Mouse (Mus musculus) liver, adult 2 months (tissue): ENCODE measurements around the gene Ttyh3. TPM values are rescaled to one million over a fixed set of nuclear protein-coding genes. Genes with fewer than 3 reads are reported as not detected.
"Not testable (repeated sequence)": the region's sequence is repeated elsewhere in the genome, so short reads cannot be mapped to it uniquely, and the experiment has no call there.

Experiments used
- DNase-seq: peaks from one replicate; pipeline ENCODE4 v3.0.0-alpha.2; 2011; ENCODE audit warnings: low read depth, low spot score; ENCODE audit errors: extremely low read depth
- H3K27ac ChIP-seq: fragments of 200-500 bp; replicated peaks from 2 replicates; pipeline ENCODE4 v1.5.1; 2012; ENCODE audit warnings: low read depth, mild to moderate bottlenecking, control low read depth, inconsistent platforms, low read length; ENCODE audit not compliant: insufficient read depth
- H3K27me3 ChIP-seq: fragments of 200-500 bp; 2 replicates; pipeline ENCODE4 v1.6.1; 2012; ENCODE audit warnings: mild to moderate bottlenecking, moderate library complexity, low read length, inconsistent platforms; ENCODE audit not compliant: control insufficient read depth, insufficient read depth
- H3K36me3 ChIP-seq: fragments of 200-500 bp; 2 replicates; pipeline ENCODE4 v1.6.1; 2012; ENCODE audit warnings: low read length, inconsistent platforms; ENCODE audit not compliant: control insufficient read depth, insufficient read depth
- H3K4me1 ChIP-seq: fragments of 200-500 bp; 2 replicates; pipeline ENCODE4 v1.6.1; 2011; ENCODE audit warnings: low read length; ENCODE audit not compliant: control insufficient read depth, insufficient read depth
- H3K4me3 ChIP-seq: fragments of 200-500 bp; 2 replicates; pipeline ENCODE4 v1.5.1; 2011; ENCODE audit warnings: low read depth, mild to moderate bottlenecking, control low read depth, low read length, moderate library complexity; ENCODE audit not compliant: insufficient read depth
- H3K79me2 ChIP-seq: fragments of 200-500 bp; 2 replicates; pipeline ENCODE4 v1.6.1; 2012; ENCODE audit warnings: inconsistent platforms, mild to moderate bottlenecking, low read length, moderate library complexity; ENCODE audit not compliant: control insufficient read depth, insufficient read depth
- H3K9ac ChIP-seq: fragments of 200-500 bp; 2 replicates; pipeline ENCODE4 v1.6.1; 2012; ENCODE audit warnings: low read depth, mild to moderate bottlenecking, control low read depth, inconsistent platforms, low read length
- CTCF ChIP-seq: fragments of 200-500 bp; IDR thresholded peaks from 2 replicates; pipeline ENCODE4 v1.5.1; 2011; ENCODE audit warnings: low read depth, low read length, control low read depth
- POLR2A ChIP-seq: fragments of 200-500 bp; IDR thresholded peaks from 2 replicates; pipeline ENCODE4 v1.6.1; 2011; ENCODE audit warnings: low read length, control low read depth; ENCODE audit not compliant: insufficient read depth; ENCODE audit errors: extremely low read depth
- WGBS: fragments of 180-500 bp; shearing (Covaris S2); methylation state at CpG from one replicate; pipeline ENCODE4 v1.1.7; 2018; 5-methylcytosine and 5-hydroxymethylcytosine counted together
- polyA plus RNA-seq: library from polyadenylated mRNA; depleted of rRNA; stranded (reverse); fragments of >200 nt; gene quantifications from 2 replicates; pipeline ENCODE4 v1.2.3, GENCODE M21; 2012
- total RNA-seq: library from RNA; depleted of rRNA; stranded (reverse); fragments of >200 nt; gene quantifications from 2 replicates; pipeline ENCODE4 v1.2.3, GENCODE M21; 2014

Ttyh3 gene
- total and polyA plus RNA-seq, 2 experiments, result 1.9 to 8.6 TPM

GRCm38 (mm10) chr5:140680051-140680450, 31.2 kb upstream of the Ttyh3 start:
- WGBS, result 95% methylated on average over 6 of the region's 6 CpGs
- TF ChIP-seq POLR2A (no peak), CTCF (no peak)
- no peak for DNase-seq
- no peak overlapping the region for H3K27ac ChIP-seq
- H3K4me3 ChIP-seq, result no peak overlapping the region
- H3K9ac ChIP-seq, result no peak overlapping the region
- H3K27me3 ChIP-seq, result no peaks in the 10 kb centered on the region
- no peaks in the 10 kb centered on the region; the same call in 1 of the 2 replicates for H3K36me3 ChIP-seq
- H3K4me1 ChIP-seq, result no peaks in the 10 kb centered on the region
- no peaks in the 10 kb centered on the region for H3K79me2 ChIP-seq

GRCm38 (mm10) chr5:140677137-140677536, 28.3 kb upstream of the Ttyh3 start:
- WGBS, result 92% methylated on average over 6 of the region's 6 CpGs
- TF ChIP-seq POLR2A, result no peak
- TF ChIP-seq CTCF, result no peak
- DNase-seq, result no peak
- Histone ChIP-seq H3K27me3 (no peaks in the 10 kb centered on the region), H3K27ac (no peak overlapping the region), H3K9ac (no peak overlapping the region), H3K36me3 (peaks cover 1% of the 10 kb centered on the region; the same call in 1 of the 2 replicates), H3K4me3 (no peak overlapping the region), H3K79me2 (no peaks in the 10 kb centered on the region), H3K4me1 (no peaks in the 10 kb centered on the region)

- no peaks in the 10 kb centered on the region for H3K79me2 ChIP-seq
- no peaks in the 10 kb centered on the region for H3K4me1 ChIP-seq
- no peak overlapping the region for H3K27ac ChIP-seq
- H3K36me3 ChIP-seq, result peaks cover 1% of the 10 kb centered on the region; the same call in 1 of the 2 replicates
- TF ChIP-seq CTCF, result no peak
- no peak for TF ChIP-seq POLR2A
- no peak overlapping the region for H3K9ac ChIP-seq
- no peak for DNase-seq
- WGBS, result 94% methylated on average over 11 of the region's 11 CpGs
- H3K27me3 ChIP-seq, result no peaks in the 10 kb centered on the region
- H3K4me3 ChIP-seq, result no peak overlapping the region
These were observed 26.8 kb upstream of the Ttyh3 start for GRCm38 (mm10) chr5:140675640-140676039.

GRCm38 (mm10) chr5:140675079-140675478, 26.2 kb upstream of the Ttyh3 start:
- no peak for TF ChIP-seq POLR2A
- no peak for TF ChIP-seq CTCF
- Histone ChIP-seq H3K27ac (no peak overlapping the region), H3K79me2 (no peaks in the 10 kb centered on the region), H3K4me1 (no peaks in the 10 kb centered on the region), H3K36me3 (peaks cover 1% of the 10 kb centered on the region; the same call in 1 of the 2 replicates), H3K9ac (no peak overlapping the region), H3K4me3 (no peak overlapping the region), H3K27me3 (no peaks in the 10 kb centered on the region)
- 89% methylated on average over 11 of the region's 11 CpGs for WGBS
- no peak for DNase-seq

- Histone ChIP-seq H3K27ac (no peak overlapping the region), H3K36me3 (peaks cover 1% of the 10 kb centered on the region; the same call in 1 of the 2 replicates), H3K27me3 (no peaks in the 10 kb centered on the region), H3K9ac (no peak overlapping the region), H3K79me2 (no peaks in the 10 kb centered on the region), H3K4me1 (no peaks in the 10 kb centered on the region), H3K4me3 (no peak overlapping the region)
- WGBS, result 94% methylated on average over 17 of the region's 17 CpGs
- DNase-seq, result no peak
- TF ChIP-seq CTCF, result no peak
- TF ChIP-seq POLR2A, result no peak
These were observed 25.2 kb upstream of the Ttyh3 start for GRCm38 (mm10) chr5:140674036-140674435.

GRCm38 (mm10) chr5:140672603-140673002, 23.8 kb upstream of the Ttyh3 start:
- not testable (repeated sequence) for H3K36me3 ChIP-seq, H3K4me3 ChIP-seq

More at GRCm38 (mm10) chr5:140672603-140673002, 23.8 kb upstream of the Ttyh3 start:
- not testable (repeated sequence) for H3K79me2 ChIP-seq, DNase-seq, H3K27ac ChIP-seq, H3K4me1 ChIP-seq, H3K27me3 ChIP-seq, H3K9ac ChIP-seq
- WGBS, result 94% methylated on average over 6 of the region's 6 CpGs
